Mouse (Mus musculus) kidney, adult 9 months (tissue): ENCODE measurements around the gene Olfr279.
"Not testable (repeated sequence)": the region's sequence is repeated elsewhere in the genome, so short reads cannot be mapped to it uniquely, and the experiment has no call there.

Source experiments
- DNase-seq: peaks from one replicate; pipeline ENCODE4 v3.0.0; 2022

The Olfr279 gene

DNA sequence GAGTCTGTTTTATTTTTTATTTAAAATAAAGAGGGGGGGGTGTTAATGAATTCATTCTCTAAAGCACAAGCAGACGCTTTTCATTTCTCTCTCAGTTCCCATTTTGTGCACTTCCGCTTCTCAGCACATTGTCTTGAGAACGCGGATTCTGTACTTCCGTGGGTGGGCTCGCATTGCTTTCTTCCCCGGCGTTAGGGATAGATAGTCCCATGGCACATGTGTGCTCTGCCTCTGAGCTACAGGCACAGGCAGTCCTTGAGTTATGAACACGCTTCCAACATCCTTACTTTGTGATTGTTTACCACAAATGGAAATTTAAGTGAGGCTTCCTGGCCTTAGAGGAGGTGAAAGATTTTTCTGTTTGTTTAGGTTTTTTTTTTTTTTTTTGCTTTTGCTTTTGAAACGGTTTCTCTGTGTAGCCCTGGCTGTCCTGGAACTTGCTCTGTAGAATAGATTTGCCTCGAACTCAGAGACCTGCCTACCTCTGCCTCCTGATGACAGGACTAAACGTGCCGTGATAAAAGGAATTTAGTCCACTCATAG is 19.3 kb downstream of the Olfr279 start:
- no peak for DNase-seq

DNA sequence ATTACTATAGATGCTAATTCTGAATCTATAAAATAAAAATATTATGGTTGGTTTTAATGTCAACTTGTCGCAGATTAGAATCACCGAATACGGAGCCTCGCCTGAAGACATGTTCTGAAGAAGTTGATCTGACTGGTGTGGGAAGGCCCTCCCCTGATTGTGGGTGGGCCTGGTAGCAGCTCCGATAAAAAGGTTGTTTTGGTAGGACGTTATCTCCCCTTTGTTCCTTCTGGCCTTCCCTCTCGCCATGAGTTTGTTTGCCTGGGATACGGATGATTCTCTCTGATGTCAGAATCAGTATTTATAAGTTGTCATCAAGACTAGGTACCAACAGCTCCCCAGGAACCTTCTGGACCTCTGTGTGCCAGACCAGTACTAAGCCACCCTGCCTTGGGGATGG is 20.0 kb downstream of the Olfr279 start:
- DNase-seq = no peak

GRCm38 (mm10) chr15:98512799-98513321 is 20.7 kb downstream of the Olfr279 start:
- DNase-seq = peak; percentile 60

DNA sequence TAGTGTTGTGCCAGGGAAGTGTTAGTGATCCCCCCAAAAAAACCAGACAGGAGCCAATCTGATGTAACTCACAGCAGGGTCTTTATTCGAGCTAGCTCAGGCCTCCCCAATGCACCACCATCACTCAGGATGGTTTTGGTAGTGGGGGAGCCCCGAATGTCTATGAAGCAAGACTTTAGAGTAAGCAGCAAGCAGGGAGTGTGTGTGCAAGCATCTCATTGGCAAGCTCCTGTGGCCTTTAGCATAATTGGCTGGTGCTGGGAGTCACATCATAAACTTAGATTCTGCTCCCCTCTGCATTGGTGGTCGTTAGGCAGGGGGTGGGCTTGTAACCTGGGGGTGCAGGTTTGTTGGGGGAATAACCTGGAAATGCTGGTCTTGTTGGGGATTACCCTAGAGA is 21.5 kb downstream of the Olfr279 start:
- not testable (repeated sequence) for DNase-seq

DNA sequence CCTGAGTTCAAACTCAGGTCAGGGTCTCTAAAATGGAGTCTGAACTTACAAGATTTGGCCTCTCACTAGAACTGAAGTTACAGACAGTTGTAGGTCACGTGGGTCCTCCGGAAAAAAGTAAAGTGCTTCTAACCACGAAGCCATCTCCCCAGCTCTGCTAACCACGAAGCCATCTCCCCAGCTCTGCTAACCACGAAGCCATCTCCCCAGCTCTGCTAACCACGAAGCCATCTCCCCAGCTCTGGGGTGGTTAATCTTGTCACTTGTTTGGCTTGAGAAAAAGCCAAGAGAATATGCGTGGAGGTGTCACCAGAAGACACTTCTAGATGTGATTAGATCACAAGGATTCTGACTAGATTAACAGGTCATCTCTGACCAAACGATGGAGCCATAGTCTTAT is 21.9 kb downstream of the Olfr279 start:
- DNase-seq = no peak

- not testable (repeated sequence) for DNase-seq
These were observed 22.6 kb downstream of the Olfr279 start for GRCm38 (mm10) chr15:98514845-98515244.

- peak; percentile 70 for DNase-seq
These were observed 25.5 kb downstream of the Olfr279 start for GRCm38 (mm10) chr15:98517380-98518355.

- DNase-seq = no peak
These were observed 29.0 kb downstream of the Olfr279 start for GRCm38 (mm10) chr15:98521245-98521644.

GRCm38 (mm10) chr15:98526057-98526456 is 33.9 kb downstream of the Olfr279 start:
- no peak for DNase-seq

- no peak for DNase-seq
These were observed 35.0 kb downstream of the Olfr279 start for GRCm38 (mm10) chr15:98527056-98527771.

DNA sequence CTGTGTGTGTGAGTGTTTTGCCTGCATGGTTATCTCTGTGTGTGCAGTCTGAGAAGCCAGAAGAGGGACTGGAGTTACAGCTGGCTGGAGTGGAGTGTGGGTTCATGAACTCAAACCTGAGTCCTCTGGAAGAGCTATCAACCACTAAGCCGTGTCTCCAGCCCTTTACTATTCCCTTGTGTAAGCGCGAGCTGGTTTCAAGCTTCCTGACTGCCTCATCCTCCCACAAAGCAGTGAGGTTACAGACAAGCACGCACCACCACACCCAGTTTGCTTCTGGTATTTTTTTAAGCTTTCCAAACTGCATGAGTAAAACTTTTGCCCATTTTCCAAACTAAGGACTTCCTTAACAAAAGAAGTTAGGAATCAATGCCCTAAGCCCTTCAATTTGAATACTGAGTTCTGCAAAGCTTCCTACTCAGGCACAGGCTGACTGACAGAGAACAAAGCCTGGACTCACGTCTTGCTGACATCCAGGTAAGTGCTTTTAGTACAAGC is 35.9 kb downstream of the Olfr279 start:
- DNase-seq = no peak

DNA sequence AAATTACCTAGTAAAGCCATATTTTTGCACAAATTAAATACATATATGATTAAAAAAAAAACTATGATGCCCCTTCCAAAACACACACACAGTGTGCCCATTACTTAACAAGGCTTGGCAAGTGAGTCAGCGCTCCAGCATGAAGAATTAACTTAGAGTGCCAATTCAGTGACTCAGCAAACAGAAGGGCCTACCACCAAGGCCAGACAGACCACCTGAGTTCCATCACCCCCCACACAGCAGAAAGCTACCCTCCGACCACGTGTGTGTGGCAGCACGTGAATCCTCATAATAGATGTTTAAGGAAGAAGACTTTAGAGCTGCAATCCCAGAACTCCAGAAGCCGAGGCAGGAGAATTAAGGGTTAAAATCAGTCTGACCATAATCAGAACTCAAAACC is 40.1 kb downstream of the Olfr279 start:
- no peak for DNase-seq

GRCm38 (mm10) chr15:98533035-98533531 is 40.9 kb downstream of the Olfr279 start:
- DNase-seq = no peak

GRCm38 (mm10) chr15:98533881-98534627 is 41.9 kb downstream of the Olfr279 start, which contains the start of gene Kansl2:
Kansl2 (minus strand) TSS chr15:98534264.
- peak; percentile 99 for DNase-seq

DNA sequence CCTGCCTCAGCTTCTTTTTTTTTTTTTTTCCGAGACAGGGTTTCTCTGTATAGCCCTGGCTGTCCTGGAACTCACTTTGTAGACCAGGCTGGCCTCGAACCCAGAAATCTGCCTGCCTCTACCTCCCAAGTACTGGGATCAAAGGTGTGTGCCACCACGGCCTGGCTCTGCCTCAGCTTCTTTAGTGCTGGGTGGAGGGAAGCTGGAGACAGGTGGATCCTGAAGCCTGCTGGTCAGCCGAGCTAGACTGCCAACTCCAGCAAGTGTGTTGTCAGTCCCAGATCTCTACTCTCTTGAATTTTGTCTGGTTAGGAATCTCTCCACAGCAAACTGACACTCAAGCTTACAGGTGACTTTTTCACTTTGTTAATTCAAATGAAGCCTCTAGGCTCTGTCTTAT is 43.7 kb downstream of the Olfr279 start:
- no peak for DNase-seq

DNA sequence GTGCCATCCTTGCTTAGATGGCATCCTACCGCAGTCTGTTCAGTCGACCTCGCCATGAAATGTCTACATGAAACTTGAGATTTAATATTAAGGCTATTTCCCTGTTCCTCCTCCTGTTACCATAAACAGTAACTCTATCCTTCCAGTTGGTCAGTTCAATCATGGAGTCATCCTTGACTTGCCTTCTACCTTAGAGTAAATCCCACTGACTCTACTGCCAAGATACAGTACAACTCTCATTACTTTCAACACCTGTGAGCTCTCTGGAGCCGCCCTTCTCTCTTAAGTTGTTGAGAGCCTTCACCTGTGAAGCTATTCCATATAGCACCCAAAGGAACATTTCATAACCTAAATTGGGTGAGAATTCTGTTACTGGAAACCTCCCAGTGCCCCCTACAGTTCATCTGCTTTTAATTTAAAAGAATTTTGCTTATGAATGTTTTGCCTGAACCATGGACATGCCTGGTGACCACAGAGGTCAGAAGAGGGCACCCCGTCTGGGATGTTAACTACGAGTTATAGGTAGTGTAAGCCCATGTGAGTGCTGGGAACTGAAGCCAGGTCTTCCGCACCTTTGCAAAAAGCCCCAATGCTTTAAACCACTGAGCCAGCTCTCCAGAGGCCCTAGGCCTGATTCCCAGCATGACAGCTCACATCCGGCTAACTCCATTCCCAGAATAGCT is 44.8 kb downstream of the Olfr279 start:
- no peak for DNase-seq

GRCm38 (mm10) chr15:98537923-98538322 is 45.7 kb downstream of the Olfr279 start:
- no peak for DNase-seq

GRCm38 (mm10) chr15:98541064-98541463 is 48.9 kb downstream of the Olfr279 start:
- DNase-seq = no peak

- DNase-seq = no peak
These were observed 51.1 kb downstream of the Olfr279 start for GRCm38 (mm10) chr15:98543341-98543740.

DNA sequence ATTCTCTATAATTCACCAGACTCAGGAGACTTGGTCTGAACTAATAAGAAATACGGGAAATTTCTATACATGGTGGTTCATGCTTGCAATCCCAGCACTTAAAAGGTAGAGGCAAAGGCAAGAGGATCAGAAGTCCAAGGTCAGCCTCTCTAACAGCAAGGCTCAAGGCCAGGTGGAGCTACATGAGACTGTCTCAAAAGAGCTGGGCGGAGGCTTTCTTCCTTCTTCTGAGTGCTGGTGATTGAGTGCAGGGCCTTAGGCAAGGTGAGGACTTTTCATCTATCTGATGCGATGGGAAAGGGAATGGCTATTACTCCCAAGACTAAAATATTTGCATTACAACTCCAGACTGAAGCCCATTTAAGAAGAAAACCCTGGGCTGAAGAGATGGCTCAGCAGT is 52.9 kb downstream of the Olfr279 start:
- DNase-seq = no peak

- no peak for DNase-seq
These were observed 54.6 kb downstream of the Olfr279 start for GRCm38 (mm10) chr15:98546843-98547242.
